Mouse (Mus musculus) urinary bladder, postnatal 10 days (tissue): ENCODE measurements around the gene Tmc5.
A peak's percentile ranks its signal among the peaks of the same experiment; 100 is the strongest.

Source experiments
- DNase-seq: peaks from one replicate; pipeline ENCODE4 v3.0.0; 2022; ENCODE audit warnings: low spot score

The Tmc5 gene

DNA sequence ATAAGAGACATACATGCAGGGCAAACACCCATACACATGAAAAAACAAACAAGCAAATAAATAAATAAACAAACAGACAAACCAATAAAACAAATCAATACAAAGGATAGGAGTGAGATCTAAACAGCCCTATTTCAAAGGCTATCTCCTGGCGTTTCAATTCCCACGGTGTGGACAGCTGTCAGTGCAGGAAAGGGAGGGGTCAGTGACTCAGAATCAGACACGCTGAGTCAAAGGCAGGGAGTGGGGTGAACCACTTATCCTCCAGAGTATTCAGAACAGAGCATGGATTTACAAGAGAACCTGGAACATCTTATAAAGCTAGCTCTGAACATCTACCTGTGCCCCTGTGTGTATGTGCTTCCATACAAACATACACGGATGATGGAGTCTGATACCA is 100.1 kb downstream of the Tmc5 start:
- no peak for DNase-seq

DNA sequence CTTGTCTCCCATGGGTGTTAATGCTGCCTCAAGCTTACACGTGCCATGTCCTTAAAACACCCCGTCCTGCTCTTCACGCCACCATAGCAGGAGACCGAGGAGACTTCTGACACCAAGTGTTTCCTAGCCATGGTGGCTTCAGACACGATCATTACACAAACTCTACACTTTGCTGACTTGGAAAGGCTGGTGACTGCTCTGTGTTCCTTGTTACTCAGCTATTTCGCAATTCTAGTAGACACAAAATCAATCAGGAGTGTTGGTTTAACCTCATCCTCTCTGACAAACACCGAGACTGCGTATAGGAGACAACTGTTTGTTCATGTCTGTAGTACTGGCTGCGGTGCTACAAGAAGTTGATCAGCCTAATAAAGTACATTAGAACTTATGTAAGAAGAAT is 101.8 kb downstream of the Tmc5 start:
- DNase-seq: no peak

DNA sequence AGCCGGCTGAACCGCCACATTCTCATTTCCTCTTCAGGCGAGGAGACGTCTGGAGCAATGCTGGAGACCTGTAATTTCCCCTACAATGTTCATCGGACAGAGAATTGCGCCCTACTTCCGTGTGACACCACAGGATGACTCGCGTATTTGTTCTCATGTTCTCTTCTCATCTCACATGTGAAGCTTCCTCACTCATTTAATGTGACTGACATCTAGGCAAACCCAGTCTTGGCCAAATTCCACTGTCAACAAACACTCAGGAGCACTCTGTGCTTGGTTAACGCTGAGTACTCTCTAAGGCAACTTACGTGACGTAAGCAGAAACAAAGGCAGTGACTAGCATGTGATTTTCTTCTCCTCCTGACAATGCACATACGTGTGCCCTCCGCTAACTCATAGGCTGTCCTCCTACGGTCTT is 106.1 kb downstream of the Tmc5 start:
- no peak for DNase-seq

DNA sequence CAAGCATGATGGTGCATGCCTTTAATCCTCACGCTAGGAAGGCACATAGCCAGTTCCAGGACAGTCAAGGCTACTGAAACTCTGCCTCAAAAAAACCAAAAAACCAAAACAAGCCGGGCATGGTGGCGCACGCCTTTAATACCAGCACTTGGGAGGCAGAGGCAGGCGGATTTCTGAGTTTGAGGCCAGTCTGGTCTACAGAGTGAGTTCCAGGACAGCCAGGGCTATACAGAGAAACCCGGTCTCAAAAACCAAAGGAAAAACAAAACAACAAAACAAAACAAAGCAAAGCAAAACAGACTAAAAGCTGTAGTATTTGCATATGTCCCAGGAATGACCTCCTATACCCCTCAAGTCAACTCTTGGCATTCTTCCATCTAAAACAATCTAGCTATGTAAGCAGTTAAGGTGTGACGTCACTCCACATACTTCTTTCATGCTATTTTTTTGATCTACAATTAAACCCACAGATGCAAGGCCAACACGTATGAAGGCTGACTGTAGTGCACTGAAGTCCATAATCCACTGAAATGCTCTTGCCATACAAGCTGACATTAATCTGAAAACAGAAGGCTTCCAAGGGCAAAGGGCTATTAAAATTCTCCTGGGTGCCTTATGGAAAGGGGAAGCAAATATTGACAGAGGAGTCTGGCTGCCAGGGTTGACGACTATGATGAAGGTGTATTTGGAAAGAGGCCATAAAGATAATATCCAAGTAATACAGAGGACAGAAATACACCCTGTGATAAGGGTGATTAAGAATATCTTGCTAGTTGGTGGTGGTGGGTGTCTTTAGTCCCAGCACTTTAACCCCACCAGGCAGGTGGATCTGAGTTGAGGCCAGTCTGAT is 107.1 kb downstream of the Tmc5 start:
- DNase-seq: no peak

DNA sequence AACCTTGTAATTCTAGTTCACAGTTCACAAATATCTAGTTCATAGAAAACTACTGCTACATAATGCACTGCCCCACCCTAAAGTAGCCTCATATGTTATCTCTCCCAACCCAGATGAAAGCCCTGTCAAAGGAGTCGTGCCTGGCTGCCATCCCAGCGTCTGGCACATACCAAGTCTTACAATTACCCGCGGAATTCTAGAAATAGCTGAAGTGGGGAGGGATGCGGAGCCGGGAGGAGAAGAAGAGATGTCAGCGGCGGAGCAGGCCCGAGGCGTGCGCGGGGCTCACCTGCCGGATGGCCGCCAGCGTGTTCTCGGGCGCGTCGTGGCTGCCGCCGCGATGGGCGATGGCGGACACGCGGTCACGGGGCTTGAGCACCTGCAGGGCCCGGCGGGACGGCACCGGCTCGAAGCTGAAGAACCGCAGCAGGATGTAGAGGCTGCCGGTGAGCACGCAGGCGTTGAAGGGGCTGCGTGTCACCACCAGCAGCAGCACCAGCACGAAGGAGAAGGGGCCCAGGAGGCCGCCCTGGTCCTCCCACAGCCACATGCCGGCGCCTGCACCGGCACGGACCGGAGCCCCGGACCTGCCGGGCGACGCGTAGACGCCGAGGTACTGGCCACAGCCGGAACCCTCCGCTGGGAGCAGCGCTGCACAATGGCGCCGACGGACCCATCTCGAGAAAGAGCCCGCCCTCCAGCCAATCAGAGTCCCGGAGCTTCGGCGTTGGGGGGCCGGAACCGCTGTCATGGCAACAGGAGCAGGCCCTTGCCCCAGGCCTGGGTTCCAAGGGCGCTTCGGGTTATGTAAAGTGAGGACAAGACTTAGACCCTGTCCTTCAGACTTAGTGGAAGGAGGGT is 108.2 kb downstream of the Tmc5 start, which contains the start of gene Gde1:
Gde1 (minus strand) TSS at position 678 of the 861 bp plus-strand sequence.
- DNase-seq: peak; percentile 69

DNA sequence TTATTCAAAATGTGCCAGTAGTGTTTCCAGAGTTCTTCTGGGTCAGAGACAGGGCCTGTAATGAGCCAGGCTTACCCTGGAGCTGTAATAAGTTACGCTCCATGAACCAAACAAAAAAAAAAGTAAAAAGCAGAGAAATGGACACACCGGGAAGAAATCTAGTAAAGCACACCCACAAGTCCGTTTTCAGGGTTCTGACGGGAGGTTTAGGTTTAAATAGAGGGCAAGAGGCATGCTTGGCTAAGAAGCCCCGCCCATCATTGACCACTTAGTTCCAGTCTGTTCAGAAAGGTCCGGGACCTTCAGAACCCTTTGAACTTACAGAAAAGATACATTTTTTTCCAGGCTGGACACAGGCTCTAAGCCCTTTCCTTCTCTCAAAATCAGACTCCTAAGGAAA is 109.0 kb downstream of the Tmc5 start:
- DNase-seq: no peak

DNA sequence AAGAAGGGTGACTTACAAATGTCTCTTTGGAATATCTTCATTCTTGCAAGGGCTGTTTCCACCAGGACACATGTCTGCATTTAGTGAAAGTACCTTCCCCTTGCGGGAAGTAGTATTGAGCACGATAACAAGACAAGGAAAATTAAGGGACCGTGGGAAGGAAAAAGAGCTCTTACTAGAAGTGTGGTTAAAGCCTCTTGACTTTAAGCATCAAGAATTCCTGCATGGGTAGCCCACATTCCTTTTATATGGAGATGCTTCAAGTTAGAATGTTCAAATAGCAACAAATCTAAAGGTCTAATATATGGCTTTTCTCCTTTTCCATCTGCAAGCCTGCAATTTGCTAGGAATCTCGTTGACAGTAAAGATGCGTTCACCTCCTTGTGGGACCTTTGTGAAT is 109.4 kb downstream of the Tmc5 start:
- DNase-seq: no peak

DNA sequence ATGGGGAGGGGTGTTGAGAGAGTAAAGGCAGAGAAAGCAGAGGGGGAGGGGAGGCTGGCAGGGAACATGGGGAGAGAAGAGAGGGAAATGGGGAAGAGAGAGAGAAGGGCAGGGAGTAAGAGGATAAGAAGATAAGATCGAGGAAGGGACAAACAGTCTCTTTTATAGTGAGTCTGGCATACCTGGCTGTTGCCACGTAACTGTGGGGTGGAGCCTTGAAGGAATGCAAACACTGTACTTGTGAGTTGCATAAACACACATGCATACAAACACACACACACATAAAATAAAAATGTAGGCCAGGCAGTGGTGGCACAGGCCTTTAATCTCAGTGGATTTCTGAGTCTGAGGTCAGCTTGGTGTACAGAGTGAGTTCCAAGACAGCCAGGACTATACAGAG is 110.1 kb downstream of the Tmc5 start:
- no peak for DNase-seq

DNA sequence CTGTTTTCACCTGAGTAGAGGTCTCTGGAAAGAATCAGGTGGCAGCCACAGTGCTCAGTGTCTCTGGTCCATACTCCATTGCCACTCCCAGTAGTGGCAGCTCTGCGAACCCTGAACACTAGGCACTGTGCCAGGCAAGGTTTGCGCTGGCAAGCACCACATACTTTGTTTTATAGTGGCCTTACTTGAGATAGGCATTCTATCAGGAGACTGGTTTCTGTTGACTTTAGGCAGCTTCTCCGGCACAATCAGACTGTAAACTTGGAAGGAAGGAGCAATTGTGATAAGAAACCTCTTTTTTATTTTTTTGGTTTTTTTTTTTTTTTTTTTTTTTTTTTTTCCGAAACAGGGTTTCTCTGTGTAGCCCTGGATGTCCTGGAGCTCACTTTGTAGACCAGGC is 110.9 kb downstream of the Tmc5 start:
- DNase-seq: no peak

DNA sequence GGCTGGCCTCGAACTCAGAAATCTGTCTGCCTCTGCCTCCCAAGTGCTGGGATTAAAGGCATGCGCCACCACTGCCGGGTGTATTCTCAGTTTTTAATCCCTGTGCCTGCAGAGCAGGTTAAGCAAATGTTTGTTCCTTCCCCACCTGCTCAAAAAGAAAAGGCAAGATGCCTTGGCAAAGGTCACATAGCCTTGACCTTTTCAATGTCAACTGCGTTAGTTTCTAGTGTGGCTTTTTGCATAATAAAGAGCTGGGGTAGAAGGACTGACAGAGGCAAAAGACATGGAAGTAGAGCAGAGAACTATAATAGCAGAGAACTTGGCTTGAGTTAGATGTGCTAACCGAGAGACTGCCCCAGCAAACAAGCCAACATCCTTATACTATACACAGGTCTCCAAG is 113.7 kb downstream of the Tmc5 start:
- no peak for DNase-seq

DNA sequence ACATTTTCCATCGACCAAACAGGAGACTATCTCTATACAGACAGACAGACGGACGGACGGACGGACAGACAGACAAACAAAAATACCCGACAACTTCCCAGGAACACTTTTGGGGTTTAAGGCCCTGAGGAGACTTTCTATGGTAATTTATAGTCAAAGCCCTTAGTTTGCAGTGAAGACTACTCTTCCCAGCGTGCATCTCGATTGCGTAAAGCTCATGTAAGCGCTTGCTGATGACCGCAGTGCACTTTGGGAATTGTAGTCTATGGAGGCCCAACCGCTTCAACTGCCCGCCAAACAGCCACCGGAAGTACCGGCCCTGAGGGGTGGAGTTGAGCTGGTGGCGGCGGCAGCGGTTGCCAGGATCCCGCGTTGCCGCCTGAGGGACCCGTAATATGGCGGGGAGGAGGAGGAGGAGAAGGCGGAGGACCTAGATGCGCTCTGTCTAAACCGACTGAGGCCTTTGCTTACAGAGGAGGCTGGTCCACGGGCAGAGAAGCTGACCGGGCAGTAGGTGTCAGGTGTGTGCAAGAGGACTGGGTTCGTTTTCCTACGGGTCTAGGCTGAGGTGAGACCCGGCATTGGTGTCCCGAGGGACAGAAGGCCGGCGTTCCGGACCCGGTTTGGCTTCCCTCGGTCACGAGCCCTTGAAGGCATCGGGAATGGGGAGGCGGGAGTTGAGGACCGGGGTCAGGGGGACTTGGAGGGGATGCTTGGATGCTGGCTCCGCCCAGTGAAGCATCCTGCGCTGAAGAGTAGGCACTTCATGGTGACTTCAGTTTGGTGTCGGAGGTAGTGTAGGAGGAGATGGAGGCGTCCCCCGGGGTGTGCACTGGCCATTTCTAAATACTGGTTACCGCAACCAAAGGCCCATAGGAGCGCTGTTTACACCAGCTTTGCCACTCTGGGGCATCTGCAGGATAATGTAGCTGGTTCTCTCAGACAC is 115.4 kb downstream of the Tmc5 start, which contains the start of gene Ccp110:
Ccp110 (plus strand) TSS at position 325 of the 946 bp plus-strand sequence.
- DNase-seq: peak; percentile 71

DNA sequence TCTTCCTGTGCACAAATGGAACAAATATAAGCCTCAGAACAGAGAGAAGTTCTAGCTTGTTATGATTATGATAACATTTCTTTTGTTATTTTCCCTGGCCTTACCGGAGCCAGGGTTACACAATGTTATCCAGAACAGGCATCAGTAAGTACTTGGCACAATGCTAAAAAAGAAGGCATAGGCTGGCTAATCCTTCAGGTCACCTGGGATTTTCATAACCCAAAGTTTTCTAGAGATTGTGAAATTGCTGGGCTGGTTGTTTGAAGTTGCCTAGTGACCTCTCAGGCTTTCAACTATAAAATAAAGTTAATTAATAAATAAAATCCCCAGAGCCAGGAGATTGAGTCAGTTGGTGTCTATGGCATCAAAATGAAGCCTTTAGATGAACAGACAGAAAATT is 117.8 kb downstream of the Tmc5 start:
- no peak for DNase-seq

DNA sequence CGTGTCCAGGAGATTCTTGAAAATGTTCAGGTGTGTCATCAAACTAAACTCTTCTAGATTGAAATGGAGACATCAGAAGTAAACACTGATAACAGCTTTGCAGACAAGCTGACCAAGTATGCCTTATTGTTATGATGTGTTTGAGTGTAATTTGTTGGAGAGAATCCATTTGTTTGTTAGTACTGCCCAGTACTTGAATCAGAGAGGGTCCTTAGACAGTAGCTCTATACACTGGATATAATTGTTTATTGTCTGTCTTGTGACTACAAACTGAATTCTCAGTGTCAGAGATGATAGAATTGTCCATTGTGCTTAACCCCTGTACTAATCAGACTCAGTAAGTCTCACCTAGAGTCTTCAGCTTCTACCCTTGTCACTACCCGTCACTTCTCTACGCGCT is 121.0 kb downstream of the Tmc5 start:
- no peak for DNase-seq

DNA sequence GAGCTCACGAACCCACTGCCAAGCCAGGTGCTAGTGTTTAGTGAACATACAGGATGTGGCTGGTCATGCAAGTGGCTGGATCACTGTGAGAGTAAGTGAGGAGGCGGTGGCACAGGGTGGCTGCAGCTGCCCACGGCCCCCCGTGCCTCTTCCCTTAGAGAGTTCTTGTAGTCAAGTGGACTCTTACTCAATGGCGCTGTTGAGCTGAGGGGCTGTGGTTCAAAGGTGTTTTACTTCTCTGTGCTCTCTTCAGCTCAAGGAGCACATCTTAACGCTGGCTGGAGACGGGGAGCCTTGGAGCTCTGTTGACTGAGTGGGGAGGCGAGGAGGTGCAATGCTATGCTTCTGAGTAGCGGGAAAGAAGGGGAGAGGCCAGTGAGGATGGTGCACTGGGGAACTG is 126.8 kb downstream of the Tmc5 start:
- DNase-seq: no peak
